Mouse (Mus musculus): ENCODE results near the gene Mepce.

- TF ChIP-seq CTCF (IDR thresholded peaks at IDR 0.05; ENCODE audit: borderline replicate concordance, insufficient read depth, low read depth, low read length) = no peak
- TF ChIP-seq POLR2A (IDR thresholded peaks at IDR 0.05; ENCODE audit: borderline replicate concordance, insufficient read depth, low read length) = peak; percentile 76
These were observed 1.1 kb downstream of the Mepce start for GRCm38 (mm10) chr5:137786109-137786942.

Measured in cerebellum, adult 2 months (tissue).